Mouse (Mus musculus) 3134 (cell line): ENCODE results near the gene Lamtor4.
"Not testable (repeated sequence)": the region's sequence is repeated elsewhere in the genome, so short reads cannot be mapped to it uniquely, and the experiment has no call there.

Source experiments
- DNase-seq: peaks from one replicate; pipeline ENCODE4 v3.0.0-alpha.2; 2011; ENCODE audit warnings: low spot score; ENCODE audit not compliant: insufficient read length; ENCODE audit errors: extremely low read depth

Gene Lamtor4

DNA sequence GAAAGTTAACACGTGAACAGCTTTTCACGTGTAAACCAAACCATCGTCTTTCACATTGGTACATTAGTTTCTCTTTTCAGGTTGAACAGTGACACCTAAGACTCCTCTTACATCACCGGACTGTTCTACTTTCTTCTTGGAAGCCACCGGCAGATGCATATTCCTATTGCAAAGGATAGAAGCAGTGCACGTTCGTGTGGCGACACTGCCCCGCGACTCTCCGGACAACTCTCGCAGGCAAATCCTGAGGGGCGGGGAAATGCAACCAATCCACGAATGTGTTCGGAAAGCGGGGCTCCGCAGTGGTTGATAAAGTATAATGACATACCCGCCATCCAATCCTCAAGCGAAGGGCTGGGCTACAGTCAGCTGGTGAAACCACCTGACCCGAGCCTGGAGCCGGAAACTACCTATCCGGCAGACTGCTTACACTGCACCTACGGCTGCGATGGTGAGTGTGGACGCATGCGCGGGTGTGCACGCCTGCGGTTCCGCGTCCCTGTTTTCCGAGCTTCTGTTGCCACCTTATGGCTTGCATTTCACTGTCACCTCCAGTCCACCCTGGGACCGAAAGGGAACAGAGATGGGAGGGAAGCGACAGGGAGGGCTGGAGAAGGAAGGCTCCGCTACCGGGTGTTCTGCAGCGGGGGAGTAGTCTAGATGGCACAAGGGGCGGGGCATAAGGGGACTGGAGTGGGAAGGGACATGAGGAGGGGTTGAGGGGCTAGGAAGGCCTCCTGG lies at the start of gene Lamtor4:
TSS of gene Lamtor4 (plus strand) at position 130 of the 741 bp plus-strand sequence.
- peak; percentile 92 for DNase-seq

DNA sequence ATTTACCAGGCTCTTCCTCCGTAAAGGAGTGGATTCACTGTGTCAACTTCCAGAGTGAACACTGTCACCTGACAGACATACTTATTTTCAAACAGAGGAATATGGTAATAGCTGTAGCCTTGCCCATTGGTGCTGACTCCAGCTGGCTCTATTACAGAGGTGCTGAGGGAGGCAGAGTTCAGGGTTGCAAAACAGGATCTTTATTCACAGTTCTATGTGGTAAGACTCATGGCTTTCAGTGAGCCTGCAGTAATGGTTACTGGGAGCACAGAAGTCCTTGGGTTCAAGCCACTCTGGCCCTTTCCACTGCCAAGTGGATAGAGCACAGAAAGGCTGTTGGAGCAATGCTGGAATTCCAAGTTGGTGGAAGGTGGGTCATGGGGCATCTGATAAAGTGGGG lies 48.0 kb upstream of the Lamtor4 start:
- no peak for DNase-seq

DNA sequence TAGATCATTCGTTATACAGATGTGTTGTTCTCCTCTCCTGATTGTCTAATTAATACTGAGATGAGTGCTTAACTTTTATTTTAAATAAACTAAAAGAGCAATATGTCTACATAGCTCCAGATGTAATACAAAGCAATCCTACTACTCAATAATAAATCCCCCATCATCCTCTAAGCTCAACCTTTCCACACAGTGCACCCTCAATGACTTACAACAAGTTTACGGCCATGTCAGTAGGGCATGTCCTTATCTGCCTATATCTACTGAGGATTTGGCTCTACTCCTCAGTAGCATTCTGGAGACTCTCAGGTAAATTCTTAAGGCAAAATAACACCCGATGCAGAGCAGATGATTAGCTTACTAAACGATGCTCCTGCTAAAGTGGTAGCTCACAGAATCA lies 47.4 kb upstream of the Lamtor4 start:
- DNase-seq: no peak

DNA sequence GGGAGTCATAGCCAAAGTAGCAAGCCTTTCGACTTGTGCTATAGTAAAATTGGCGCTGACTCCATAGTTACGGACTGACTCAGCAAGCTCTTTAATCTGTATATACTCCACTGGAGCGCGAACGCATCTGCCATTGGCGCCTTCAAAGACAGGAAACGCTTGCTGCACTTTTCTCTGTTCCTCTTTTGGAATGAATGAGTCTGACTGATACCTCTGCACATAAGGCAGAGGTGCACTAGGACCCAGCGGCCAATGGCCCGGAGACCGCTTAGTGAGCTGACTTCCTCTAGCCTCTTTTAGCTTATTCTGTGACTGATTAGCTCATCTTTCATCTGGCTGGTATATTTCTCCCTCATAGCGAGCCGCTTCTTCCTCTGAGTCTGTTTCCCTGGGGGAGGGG lies 38.6 kb upstream of the Lamtor4 start:
- not testable (repeated sequence) for DNase-seq

DNA sequence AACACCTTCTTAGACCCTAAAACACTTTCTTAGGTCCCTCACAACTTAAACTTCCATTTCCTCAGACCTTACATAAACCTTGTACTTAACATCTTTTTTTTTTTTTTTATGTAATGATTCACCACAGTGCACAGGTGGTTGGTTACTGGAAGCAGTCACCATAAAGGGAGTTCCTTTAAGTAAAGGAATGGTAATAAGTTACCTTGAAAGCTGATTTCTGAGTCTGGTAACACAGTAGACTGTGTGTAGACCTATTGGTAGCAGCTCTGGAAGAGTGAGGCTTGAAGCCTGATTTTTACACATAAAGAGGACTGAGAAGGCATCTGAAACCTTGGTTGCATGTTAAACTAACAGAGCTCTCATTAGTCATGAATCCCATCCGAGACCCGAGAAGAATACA lies 35.4 kb upstream of the Lamtor4 start:
- no peak for DNase-seq

DNA sequence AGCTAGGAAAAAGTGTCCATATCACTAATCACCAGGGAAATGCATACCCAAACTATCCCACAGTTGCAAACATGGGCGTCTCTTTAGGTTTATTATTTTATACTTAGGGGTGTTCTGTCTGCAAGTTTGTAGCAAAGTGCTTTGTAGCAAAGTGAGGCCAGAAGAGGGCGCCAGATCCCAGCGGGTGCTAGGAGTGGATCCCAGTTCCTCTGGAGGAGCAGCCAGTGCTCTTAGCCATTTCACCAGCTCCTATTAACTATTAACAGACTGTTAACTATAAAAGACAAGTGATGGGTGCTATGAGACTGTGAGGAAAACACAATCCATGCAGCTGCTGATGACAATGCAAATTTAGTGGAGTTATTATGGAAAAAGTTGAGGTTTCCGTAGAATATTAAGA lies 33.2 kb upstream of the Lamtor4 start:
- peak; percentile 42 for DNase-seq

DNA sequence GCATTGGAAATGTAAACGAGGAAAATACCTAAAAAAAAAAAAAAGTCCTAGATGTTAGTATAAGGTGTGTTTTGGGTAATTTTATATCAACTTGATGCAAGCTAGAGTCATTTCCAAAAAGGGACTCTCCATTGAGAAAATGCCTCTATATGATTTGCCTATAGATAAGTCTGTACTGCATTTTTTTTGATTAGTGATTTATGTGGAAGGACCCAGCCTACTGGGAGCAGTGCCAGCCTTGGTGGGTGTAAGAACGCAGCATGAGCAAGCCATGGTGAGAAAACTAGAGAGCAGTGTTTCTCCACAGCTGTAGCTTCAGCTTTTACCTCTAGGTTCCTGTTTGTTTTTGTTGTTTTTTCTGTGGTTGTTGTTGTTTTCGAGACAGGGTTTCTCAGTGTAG lies 32.0 kb upstream of the Lamtor4 start:
- DNase-seq: no peak

DNA sequence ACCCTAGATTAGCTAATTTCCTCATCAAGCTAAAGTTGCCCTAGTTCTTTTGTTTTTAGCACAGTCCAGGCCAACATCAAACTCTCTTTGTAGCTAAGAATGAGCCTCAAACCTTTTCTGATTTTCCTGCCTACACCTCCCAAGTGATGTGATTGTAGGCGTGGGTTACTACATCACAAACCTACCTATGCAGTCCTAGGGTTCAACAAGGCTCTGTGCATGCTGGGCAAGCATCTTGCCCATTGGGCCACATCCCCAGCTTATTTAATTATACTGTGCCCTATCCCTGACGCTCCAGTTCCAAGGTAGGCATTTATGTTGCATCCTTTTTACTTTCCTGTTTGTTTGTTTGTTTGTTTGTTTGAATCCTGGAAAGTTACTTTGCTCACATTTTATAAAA lies 29.6 kb upstream of the Lamtor4 start, which contains the start of gene Nxpe5:
TSS of gene Nxpe5 (plus strand) at position 199 of the 400 bp plus-strand sequence.
- DNase-seq: no peak

DNA sequence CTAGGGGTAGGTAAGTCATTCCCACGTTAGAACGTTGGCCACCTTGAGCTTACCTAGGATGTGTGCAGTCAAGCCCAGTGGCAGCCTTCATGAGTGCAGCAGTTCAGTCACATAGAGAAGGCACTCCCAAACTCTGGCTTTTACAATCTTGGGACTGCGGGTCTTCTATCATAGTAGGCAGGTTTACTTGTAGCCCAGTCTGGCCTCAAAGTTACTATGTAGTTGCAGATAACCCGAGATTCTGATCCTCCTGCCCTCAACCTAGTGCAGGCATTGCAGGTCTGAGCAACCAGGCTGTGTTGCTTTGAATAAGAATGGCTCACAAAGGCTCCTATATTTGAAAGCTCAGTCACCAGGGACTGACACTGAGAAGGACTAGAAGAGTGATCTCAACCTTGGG lies 28.8 kb upstream of the Lamtor4 start:
- no peak for DNase-seq

DNA sequence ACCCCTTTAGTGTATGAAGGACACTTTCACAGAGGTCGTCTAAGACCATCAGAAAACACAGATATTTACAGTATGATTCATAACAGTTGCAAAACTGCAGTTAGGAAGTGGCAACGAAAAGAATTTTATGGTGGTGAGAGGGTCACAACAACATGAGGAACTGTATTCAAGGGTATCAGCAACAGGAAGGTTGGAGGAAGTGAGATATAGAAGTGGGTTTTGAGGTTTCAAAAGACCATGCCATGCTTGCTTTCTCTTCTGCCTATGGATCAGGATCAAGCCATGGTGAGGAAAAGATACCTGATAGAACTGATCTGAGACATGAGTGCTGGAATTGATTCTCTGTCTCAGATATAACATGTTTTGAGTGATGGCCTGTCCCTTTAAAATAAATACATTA lies 27.9 kb upstream of the Lamtor4 start:
- DNase-seq: no peak

DNA sequence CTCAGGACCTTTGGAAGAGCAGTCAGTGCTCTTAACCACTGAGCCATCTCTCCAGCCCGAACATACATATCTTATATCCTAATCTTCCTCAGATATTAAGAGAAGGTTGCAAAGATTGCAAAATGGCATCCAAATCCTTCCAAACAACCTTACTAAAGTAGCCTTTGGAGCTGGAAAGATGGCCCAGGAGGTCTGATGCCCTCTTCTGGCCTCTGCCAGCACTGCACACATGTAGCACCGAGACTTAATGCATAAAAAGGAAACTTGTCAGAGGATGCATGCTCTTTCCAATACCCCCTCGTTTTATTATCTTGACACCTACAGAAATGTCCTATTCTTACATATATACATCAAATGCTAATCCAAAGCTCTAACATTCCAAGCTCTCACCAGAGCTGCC lies 27.3 kb upstream of the Lamtor4 start:
- DNase-seq: peak; percentile 23

DNA sequence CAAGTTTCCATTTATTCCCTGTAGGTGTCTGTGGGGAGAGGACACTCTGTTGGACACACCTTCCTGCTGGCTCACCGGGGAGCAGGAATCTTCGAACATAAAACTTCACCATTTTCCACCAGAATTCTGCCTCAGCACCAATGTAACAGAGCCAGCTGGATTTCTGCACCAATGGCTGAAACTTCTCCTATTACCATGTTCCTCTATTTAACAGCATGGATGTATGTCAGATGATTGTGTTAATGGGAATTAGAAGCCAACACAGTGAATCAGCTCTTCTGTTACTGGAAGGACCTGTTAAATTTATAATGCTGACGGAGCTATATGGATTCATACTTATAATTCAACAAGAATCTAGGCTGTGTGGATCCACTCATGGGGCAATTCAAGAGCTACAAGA lies 25.8 kb upstream of the Lamtor4 start:
- DNase-seq: no peak

DNA sequence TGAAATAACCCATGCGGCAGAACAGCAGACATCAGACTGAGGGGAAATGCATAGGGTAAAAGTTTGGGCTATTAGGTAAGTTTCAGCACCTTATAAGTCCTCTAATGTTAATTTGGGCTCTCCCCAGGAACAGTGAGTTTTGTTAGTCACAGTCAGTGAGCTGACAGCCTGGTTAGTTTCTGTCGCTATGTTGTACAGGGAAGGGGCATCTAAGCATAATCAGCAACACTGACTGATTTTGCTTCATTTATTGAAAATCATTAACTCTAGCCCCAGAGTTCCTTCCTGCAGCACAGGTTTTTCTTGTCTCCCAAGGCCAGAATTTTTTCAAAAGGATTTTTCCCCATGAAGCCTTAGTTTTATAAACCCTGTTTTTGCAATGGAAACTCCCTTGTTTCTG lies 21.5 kb upstream of the Lamtor4 start:
- DNase-seq: no peak

DNA sequence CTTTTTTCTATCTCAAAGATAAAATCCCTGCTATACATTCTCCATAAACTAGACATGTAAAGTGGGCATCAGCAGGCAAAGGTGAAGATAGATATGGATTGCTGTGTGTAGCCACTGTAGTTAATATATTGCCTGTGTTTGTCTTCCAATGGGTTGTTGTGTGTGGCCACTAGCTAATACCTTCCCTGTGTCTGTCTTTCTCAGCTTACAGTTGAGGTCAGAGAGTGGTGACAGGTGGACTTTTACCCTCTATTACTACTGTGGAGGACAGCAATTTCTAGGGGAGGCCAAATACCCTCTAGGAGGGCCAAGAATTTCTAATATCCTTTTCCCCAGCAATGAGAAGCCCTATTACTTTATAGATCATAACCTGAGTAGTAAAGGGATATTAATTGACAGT lies 21.1 kb upstream of the Lamtor4 start:
- no peak for DNase-seq

DNA sequence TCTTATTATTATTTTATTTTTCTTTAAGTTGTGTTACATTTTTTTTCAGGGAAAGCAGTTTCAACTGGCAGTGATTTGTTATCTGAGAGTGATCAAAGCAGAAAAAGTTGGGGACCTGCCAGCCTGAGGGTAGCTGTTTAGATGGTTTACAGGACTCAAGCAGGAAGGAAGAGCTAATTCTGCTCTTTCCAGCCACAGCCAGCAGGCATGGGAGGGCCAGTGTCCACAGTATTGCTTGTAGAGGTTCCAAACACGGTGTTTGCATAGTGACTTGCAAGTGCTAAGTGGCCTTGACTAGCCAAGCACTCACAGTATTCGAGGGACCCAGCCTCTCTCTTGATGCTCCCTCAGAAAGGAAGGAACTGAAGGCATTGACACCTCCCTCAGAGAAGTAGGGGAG lies 13.8 kb upstream of the Lamtor4 start:
- no peak for DNase-seq

DNA sequence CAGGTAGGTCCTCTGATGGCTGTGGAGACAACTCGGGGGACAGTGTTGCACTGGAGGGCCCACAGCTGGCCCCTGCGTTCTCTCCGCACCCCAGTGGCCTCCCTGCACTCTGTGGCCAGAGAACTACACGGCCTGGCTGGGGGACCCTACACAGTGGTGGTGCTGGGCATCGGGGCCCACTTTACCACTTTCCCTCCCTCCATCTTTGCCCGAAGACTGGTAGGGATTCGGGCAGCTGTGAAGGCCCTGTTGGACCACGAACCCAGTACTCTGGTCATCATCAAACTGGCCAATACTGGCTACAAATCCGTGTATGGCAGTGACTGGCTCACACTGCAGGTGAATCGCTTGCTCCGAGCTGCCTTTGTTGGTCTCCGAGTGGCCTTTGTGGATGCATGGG lies 4.1 kb upstream of the Lamtor4 start:
- no peak for DNase-seq

DNA sequence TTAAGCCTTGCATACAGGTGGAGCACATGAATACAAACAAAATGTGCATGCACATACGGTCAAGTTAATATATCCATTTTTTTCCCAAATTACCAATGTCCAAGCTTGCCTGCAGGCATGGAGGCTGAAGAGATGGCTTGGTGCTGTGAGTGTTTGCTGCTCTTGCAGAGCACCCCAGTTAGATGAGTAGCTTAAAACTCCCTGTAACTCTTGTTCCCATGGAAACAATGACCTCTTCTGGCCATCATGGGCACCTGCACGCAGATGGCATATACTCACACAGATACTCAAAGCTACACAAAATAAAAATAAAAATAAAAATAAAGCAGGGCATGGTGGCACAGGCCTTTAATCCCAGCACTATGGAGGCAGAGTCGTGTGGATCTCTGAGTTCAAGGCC lies 2.2 kb upstream of the Lamtor4 start:
- DNase-seq: no peak

DNA sequence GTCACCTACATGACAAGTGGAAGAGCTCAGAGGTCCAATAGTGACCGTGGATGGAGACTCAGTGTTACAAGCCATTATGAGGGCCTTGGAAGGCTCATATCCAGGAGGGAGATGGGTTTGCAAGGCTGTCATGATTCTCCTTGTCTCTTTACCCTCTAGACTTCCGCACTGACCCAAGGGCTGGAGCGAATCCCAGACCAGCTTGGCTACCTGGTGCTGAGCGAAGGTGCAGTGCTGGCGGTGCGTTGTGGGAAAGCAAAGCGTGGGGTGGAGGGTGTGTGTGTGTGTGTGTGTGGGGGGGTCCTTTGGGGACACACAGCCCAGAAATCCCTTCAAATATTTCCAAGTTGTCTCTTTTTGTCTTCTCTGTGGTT lies 799 bp downstream of the Lamtor4 start:
- no peak for DNase-seq

DNA sequence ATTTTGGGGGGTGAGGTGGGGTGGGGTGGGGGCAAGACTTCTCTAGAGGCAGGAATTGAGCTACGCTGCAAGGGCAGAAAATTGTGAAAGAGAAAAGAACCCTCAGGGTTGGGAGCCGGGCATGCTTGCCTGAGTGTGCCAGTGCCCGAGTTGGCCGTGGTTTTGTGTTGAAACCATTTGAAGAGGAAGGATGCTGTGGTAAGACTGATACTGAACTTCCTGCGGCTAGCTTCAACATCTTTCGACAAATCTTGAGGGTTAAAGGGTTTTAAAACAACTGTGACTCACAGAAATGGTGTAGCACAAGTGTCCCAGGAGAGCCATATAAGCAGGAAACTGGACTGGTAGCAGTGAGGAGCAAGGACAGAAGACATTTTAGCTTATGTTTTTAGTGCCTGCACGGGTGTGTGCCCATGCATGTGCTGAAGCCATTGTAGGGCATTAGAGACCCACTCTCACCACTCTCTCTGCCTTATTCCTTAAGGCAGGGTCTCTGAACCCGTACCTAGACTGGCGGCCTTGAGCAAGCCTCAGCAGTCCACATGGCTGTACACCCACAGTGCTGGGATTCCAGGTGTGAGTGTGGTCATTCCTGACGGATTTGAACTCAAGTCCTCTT lies 1.8 kb downstream of the Lamtor4 start:
- DNase-seq: peak; percentile 45

DNA sequence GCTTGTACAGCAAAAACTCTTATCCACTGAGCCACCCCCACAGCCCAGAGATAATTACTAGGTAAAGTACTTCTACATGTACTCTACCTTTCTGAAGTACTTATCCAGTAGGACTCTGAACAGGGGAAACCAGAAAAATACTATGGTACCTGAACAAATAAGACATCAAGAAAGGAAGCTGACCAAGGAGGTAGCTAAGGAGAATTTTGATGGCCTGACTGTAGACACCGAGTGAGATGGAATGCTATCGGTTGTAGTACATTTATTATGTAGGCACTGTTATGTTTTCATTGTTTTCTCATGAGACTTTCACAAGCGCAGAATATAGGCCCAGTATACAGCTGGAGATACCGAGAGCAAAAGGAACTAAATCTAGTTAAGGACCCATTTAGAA lies 2.3 kb downstream of the Lamtor4 start:
- DNase-seq: no peak

DNA sequence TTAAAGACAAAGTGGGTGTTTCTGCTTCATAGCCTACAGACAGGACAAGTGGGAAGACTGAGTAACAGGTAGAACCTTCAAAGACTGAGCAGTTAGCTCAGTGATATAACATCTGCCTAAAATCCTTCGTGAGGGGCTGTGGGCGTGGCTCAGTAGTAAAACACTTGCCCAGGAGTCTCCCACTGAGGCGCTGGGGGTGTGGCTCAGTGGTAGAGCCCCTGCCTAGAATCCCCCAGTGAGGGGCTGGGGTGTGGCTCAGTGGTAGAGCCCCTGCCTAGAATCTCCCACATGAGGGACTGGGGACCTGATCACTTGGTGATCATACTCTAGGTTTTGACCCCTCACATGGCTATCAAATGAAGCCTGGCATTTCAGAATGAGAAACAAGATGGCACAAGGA lies 2.8 kb downstream of the Lamtor4 start:
- no peak for DNase-seq

DNA sequence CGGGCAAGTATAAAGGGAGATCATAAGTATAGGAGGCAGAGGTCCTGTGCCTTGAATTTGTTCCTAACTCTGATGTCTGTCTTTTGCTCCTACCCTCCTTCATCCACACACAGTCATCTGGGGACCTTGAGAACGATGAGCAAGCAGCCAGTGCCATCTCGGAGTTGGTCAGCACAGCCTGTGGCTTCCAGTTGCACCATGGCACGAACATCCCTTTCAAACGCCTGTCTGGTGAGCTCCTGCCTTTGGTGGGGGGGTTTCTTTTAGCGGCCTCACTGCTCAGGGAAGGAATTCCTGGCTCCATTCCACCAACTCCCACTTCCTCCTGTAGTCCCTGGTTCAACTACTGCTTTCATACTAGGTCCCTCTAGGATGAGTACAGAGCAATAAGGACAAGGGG lies 3.3 kb downstream of the Lamtor4 start:
- no peak for DNase-seq

DNA sequence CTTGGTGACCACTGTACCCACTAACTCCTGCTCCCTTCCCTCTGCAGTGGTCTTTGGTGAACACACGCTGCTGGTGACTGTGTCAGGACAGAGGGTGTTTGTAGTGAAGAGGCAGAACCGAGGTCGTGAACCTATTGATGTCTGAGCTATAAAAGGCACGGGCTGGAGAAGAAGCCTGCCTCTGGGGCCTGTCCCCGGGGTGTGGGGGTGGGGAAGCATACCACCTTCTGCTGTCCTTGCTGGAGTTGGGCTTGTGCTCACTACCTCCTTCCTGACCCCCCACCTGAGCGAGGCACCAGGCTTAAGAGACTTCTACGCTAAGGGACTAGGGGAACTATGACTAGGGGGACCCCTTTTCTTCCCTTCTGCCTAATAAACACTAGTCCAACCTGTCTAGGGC lies 3.7 kb downstream of the Lamtor4 start:
- DNase-seq: no peak
